Mouse (Mus musculus): ENCODE data around the gene Bcl11b. TPM values are rescaled to one million over a fixed set of nuclear protein-coding genes. Genes with fewer than 3 reads are reported as not detected.

Gene Bcl11b
- total and polyA plus RNA-seq, 2 experiments from 2014 or later: 18.9 to 56.8 TPM

GRCm38 (mm10) chr12:107960789-107961491 lies 42.5 kb downstream of the Bcl11b start:
- DNase-seq (ENCODE audit: low spot score) (no peak), ATAC-seq (ENCODE audit: low FRiP score) (peak; percentile 47; the same call in 1 of the 2 replicates)
- WGBS: 41% methylated on average over 12 of the region's 12 CpGs
- TF ChIP-seq CTCF (IDR thresholded peaks at IDR 0.05): no peak
- H3K9me3 ChIP-seq (ENCODE audit: low read length): no peaks in the 10 kb centered on the region
- no peak overlapping the region; the same call in 1 of the 2 replicates for H3K9ac ChIP-seq (replicated peaks; ENCODE audit: low read length, poor library complexity, severe bottlenecking)
- H3K4me2 ChIP-seq (ENCODE audit: low read depth, low read length, poor library complexity, severe bottlenecking): no peak overlapping the region
- peaks cover 5% of the 10 kb centered on the region; the same call in 1 of the 2 replicates for H3K4me1 ChIP-seq (ENCODE audit: insufficient read depth, low read length)
- no peaks in the 10 kb centered on the region for H3K27me3 ChIP-seq (ENCODE audit: insufficient read depth, low read length)
- 0 out of 2 replicates have a peak overlapping the region, but pooled peaks have one; percentile 8 for H3K27ac ChIP-seq (ENCODE audit: low read depth, low read length)
- no peaks in the 10 kb centered on the region for H3K36me3 ChIP-seq (ENCODE audit: insufficient read depth, low read length)
- no peak overlapping the region for H3K4me3 ChIP-seq (ENCODE audit: low read depth, low read length)

GRCm38 (mm10) chr12:107960365-107960764 lies 43.0 kb downstream of the Bcl11b start:
- peak; percentile 44 for TF ChIP-seq CTCF (IDR thresholded peaks at IDR 0.05)
- Histone ChIP-seq H3K27me3 (ENCODE audit: insufficient read depth, low read length) (no peaks in the 10 kb centered on the region), H3K9me3 (ENCODE audit: low read length) (no peaks in the 10 kb centered on the region), H3K27ac (ENCODE audit: low read depth, low read length) (peak overlapping the region; percentile 8; the same call in 1 of the 2 replicates), H3K4me1 (ENCODE audit: insufficient read depth, low read length) (peaks cover 5% of the 10 kb centered on the region; the same call in 1 of the 2 replicates), H3K4me2 (ENCODE audit: low read depth, low read length, poor library complexity, severe bottlenecking) (no peak overlapping the region), H3K36me3 (ENCODE audit: insufficient read depth, low read length) (no peaks in the 10 kb centered on the region), H3K4me3 (ENCODE audit: low read depth, low read length) (no peak overlapping the region), H3K9ac (replicated peaks; ENCODE audit: low read length, poor library complexity, severe bottlenecking) (no peak overlapping the region)
- 51% methylated on average over 14 of the region's 14 CpGs for WGBS
- ATAC-seq (ENCODE audit: low FRiP score) (no peak), DNase-seq (ENCODE audit: low spot score) (no peak)

- no peak for DNase-seq (ENCODE audit: low spot score)
- Histone ChIP-seq H3K9ac (replicated peaks; ENCODE audit: low read length, poor library complexity, severe bottlenecking) (no peak overlapping the region), H3K27ac (ENCODE audit: low read depth, low read length) (no peak overlapping the region), H3K9me3 (ENCODE audit: low read length) (no peaks in the 10 kb centered on the region), H3K36me3 (ENCODE audit: insufficient read depth, low read length) (no peaks in the 10 kb centered on the region), H3K4me3 (ENCODE audit: low read depth, low read length) (no peak overlapping the region), H3K4me2 (ENCODE audit: low read depth, low read length, poor library complexity, severe bottlenecking) (no peak overlapping the region), H3K4me1 (ENCODE audit: insufficient read depth, low read length) (peaks cover 5% of the 10 kb centered on the region; the same call in 1 of the 2 replicates), H3K27me3 (ENCODE audit: insufficient read depth, low read length) (no peaks in the 10 kb centered on the region)
- 35% methylated on average over 8 of the region's 8 CpGs for WGBS
- no peak for ATAC-seq (ENCODE audit: low FRiP score)
- TF ChIP-seq CTCF (IDR thresholded peaks at IDR 0.05): no peak
Observed at GRCm38 (mm10) chr12:107959872-107960271, 43.5 kb downstream of the Bcl11b start.

GRCm38 (mm10) chr12:107953044-107953684 lies 50.2 kb downstream of the Bcl11b start:
- Histone ChIP-seq H3K27ac (ENCODE audit: low read depth, low read length) (peak overlapping the region; percentile 38; the same call in 1 of the 2 replicates), H3K9ac (replicated peaks; ENCODE audit: low read length, poor library complexity, severe bottlenecking) (no peak overlapping the region), H3K36me3 (ENCODE audit: insufficient read depth, low read length) (no peaks in the 10 kb centered on the region), H3K4me3 (ENCODE audit: low read depth, low read length) (peak overlapping the region; percentile 22; the same call in 1 of the 2 replicates), H3K27me3 (ENCODE audit: insufficient read depth, low read length) (no peaks in the 10 kb centered on the region), H3K4me2 (ENCODE audit: low read depth, low read length, poor library complexity, severe bottlenecking) (peak overlapping the region; percentile 47), H3K9me3 (ENCODE audit: low read length) (no peaks in the 10 kb centered on the region), H3K4me1 (ENCODE audit: insufficient read depth, low read length) (0 out of 2 replicates have a peak, but pooled peaks cover 5% of the 10 kb centered on the region)
- WGBS: 82% methylated on average over 16 of the region's 16 CpGs
- ATAC-seq (ENCODE audit: low FRiP score) (no peak), DNase-seq (ENCODE audit: low spot score) (no peak)
- no peak for TF ChIP-seq CTCF (IDR thresholded peaks at IDR 0.05)

- DNase-seq (ENCODE audit: low spot score) (peak; percentile 84), ATAC-seq (ENCODE audit: low FRiP score) (no peak)
- Histone ChIP-seq H3K4me3 (ENCODE audit: low read depth, low read length) (peak overlapping the region; percentile 22), H3K27ac (ENCODE audit: low read depth, low read length) (peak overlapping the region; percentile 38; the same call in 1 of the 2 replicates), H3K4me1 (ENCODE audit: insufficient read depth, low read length) (0 out of 2 replicates have a peak, but pooled peaks cover 5% of the 10 kb centered on the region), H3K4me2 (ENCODE audit: low read depth, low read length, poor library complexity, severe bottlenecking) (peak overlapping the region; percentile 47), H3K27me3 (ENCODE audit: insufficient read depth, low read length) (no peaks in the 10 kb centered on the region), H3K9me3 (ENCODE audit: low read length) (no peaks in the 10 kb centered on the region), H3K36me3 (ENCODE audit: insufficient read depth, low read length) (no peaks in the 10 kb centered on the region), H3K9ac (replicated peaks; ENCODE audit: low read length, poor library complexity, severe bottlenecking) (peak overlapping the region; percentile 44)
- no peak for TF ChIP-seq CTCF (IDR thresholded peaks at IDR 0.05)
- WGBS: 19% methylated on average over 20 of the region's 20 CpGs
Observed at GRCm38 (mm10) chr12:107952318-107952724, 51.1 kb downstream of the Bcl11b start.
